Mouse (Mus musculus) myocyte (in vitro differentiated cells): ENCODE measurements around the gene Slc25a24. TPM values are rescaled to one million over a fixed set of nuclear protein-coding genes. Genes with fewer than 3 reads are reported as not detected.

Experiments
- H3K27me3 ChIP-seq: one replicate; pipeline ENCODE4 v1.6.1; 2011; ENCODE audit not compliant: control insufficient read depth, insufficient read depth, insufficient read length
- H3K36me3 ChIP-seq: one replicate; pipeline ENCODE4 v1.6.1; 2011; ENCODE audit not compliant: control insufficient read depth, insufficient read depth
- H3K4me2 ChIP-seq: one replicate; pipeline ENCODE4 v1.6.1; 2011; ENCODE audit warnings: low read depth, control low read depth
- H3K4me3 ChIP-seq: one replicate; pipeline ENCODE4 v1.5.1; 2011; ENCODE audit warnings: mild to moderate bottlenecking, control low read depth, moderate library complexity
- H3K79me2 ChIP-seq: one replicate; pipeline ENCODE4 v1.6.1; 2011; ENCODE audit not compliant: control insufficient read depth, insufficient read depth
- H3ac ChIP-seq: one replicate; pipeline ENCODE4 v1.6.1; 2011; ENCODE audit not compliant: control insufficient read depth, insufficient read length
- CEBPB ChIP-seq: IDR thresholded peaks from 2 replicates; pipeline ENCODE4 v1.6.1; 2011; ENCODE audit warnings: mild to moderate bottlenecking, moderate library complexity; ENCODE audit not compliant: poor library complexity, insufficient read depth, severe bottlenecking
- E2F4 ChIP-seq: IDR thresholded peaks from one replicate; pipeline ENCODE4 v1.6.1; 2011; ENCODE audit warnings: mild to moderate bottlenecking, control low read depth, moderate library complexity; ENCODE audit not compliant: insufficient read depth
- MAX ChIP-seq: IDR thresholded peaks from one replicate; pipeline ENCODE4 v1.6.1; 2011; ENCODE audit warnings: low read depth, mild to moderate bottlenecking, control low read depth
- MYOD1 ChIP-seq, 3 experiments: IDR thresholded peaks; one replicate each; pipeline ENCODE4 v1.6.1; 2011; ENCODE audit warnings: control low read depth in 2 of 3, low read depth in 2 of 3, mild to moderate bottlenecking in 2 of 3, moderate library complexity in 1 of 3; ENCODE audit not compliant: insufficient read length in 2 of 3, control insufficient read depth in 1 of 3
- MYOG ChIP-seq, 3 experiments: IDR thresholded peaks; one replicate each; pipeline ENCODE4 v1.6.1; 2011; ENCODE audit warnings: control low read depth in 2 of 3, low read depth in 2 of 3, mild to moderate bottlenecking in 2 of 3; ENCODE audit not compliant: insufficient read length in 2 of 3, control insufficient read depth in 1 of 3, insufficient read depth in 1 of 3
- POLR2A ChIP-seq: IDR thresholded peaks from one replicate; pipeline ENCODE4 v1.6.1; 2011; ENCODE audit warnings: low read depth, mild to moderate bottlenecking, control low read depth, moderate library complexity; ENCODE audit not compliant: insufficient read length
- POLR2AphosphoS2 ChIP-seq: IDR thresholded peaks from one replicate; pipeline ENCODE4 v1.6.1; 2011; ENCODE audit warnings: low read depth, control low read depth; ENCODE audit not compliant: insufficient read length
- REST ChIP-seq: IDR thresholded peaks from one replicate; pipeline ENCODE4 v1.6.1; 2011; ENCODE audit warnings: mild to moderate bottlenecking, control low read depth, moderate library complexity; ENCODE audit not compliant: insufficient read depth, insufficient read length
- SRF ChIP-seq: IDR thresholded peaks from one replicate; pipeline ENCODE4 v1.6.1; 2011; ENCODE audit warnings: low read depth; ENCODE audit not compliant: control insufficient read depth, insufficient read length
- TCF12 ChIP-seq: IDR thresholded peaks from one replicate; pipeline ENCODE4 v1.6.1; 2011; ENCODE audit warnings: mild to moderate bottlenecking, control low read depth; ENCODE audit not compliant: poor library complexity, insufficient read depth, severe bottlenecking
- TCF3 ChIP-seq: IDR thresholded peaks from one replicate; pipeline ENCODE4 v1.6.1; 2011; ENCODE audit warnings: low read depth, control low read depth; ENCODE audit not compliant: insufficient read length
- USF1 ChIP-seq: IDR thresholded peaks from one replicate; pipeline ENCODE4 v1.6.1; 2011; ENCODE audit warnings: low read depth, mild to moderate bottlenecking, control low read depth, moderate library complexity
- polyA plus RNA-seq: library from polyadenylated mRNA; unstranded; fragments of >200 nt; fragmentation: generic; extraction: Trizol; gene quantifications from one replicate; pipeline ENCODE4 v1.2.1, GENCODE M21; 2012; ENCODE audit warnings: missing spikeins

The Slc25a24 gene
- polyA plus RNA-seq, 1 experiment: 13.9 TPM

- H3K4me2 ChIP-seq: no peak overlapping the region
- no peak overlapping the region for H3K4me3 ChIP-seq
- no peaks in the 10 kb centered on the region for H3K36me3 ChIP-seq
- no peak overlapping the region for H3ac ChIP-seq
- no peaks in the 10 kb centered on the region for H3K27me3 ChIP-seq
- no peak for TF ChIP-seq TCF3
- no peak for TF ChIP-seq MYOG (IDR thresholded peaks at IDR 0.05; ENCODE audit: control insufficient read depth in 1 of 3, insufficient read depth in 1 of 3, insufficient read length in 2 of 3, low read depth in 2 of 3)
- TF ChIP-seq POLR2A: no peak
- TF ChIP-seq MYOD1 (IDR thresholded peaks at IDR 0.05; ENCODE audit: control insufficient read depth in 1 of 3, insufficient read length in 2 of 3, low read depth in 2 of 3): no peak
- no peak for TF ChIP-seq POLR2AphosphoS2
- TF ChIP-seq E2F4: no peak
- no peak for TF ChIP-seq CEBPB
- TF ChIP-seq REST: no peak
- no peak for TF ChIP-seq SRF
- TF ChIP-seq MAX: no peak
- TF ChIP-seq USF1: no peak
- no peak for TF ChIP-seq TCF12
- no peaks in the 10 kb centered on the region for H3K79me2 ChIP-seq
These were observed 89.4 kb downstream of the Slc25a24 start for GRCm38 (mm10) chr3:109212322-109212721.

DNA sequence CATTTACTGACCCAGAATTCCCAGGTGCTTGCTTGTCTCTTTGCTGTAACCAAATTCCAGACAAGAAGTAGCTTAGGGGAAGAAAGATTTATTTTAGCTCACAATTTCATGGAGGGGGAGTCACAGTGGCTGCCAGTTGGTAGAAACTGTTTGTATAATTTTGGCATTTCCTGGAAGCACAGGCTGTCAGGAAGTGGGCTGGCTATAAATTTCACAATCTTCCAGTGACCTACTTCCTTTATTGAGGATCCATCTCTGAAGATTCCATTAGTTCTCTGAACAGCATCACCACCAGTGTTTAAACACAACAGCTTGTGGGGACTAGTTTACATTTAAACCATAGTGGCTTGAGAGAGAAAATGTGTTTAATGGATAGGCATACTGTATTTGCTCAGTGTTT is 93.4 kb downstream of the Slc25a24 start:
- TF ChIP-seq MYOD1 (IDR thresholded peaks at IDR 0.05; ENCODE audit: control insufficient read depth in 1 of 3, insufficient read length in 2 of 3, low read depth in 2 of 3) (no peak), POLR2AphosphoS2 (no peak), POLR2A (no peak), USF1 (no peak), TCF12 (no peak), MYOG (IDR thresholded peaks at IDR 0.05; ENCODE audit: control insufficient read depth in 1 of 3, insufficient read depth in 1 of 3, insufficient read length in 2 of 3, low read depth in 2 of 3) (no peak), SRF (no peak), MAX (no peak), CEBPB (no peak), TCF3 (no peak), E2F4 (no peak), REST (no peak)
- Histone ChIP-seq H3K36me3 (no peaks in the 10 kb centered on the region), H3K79me2 (no peaks in the 10 kb centered on the region), H3ac (no peak overlapping the region), H3K4me2 (no peak overlapping the region), H3K4me3 (no peak overlapping the region), H3K27me3 (no peaks in the 10 kb centered on the region)

Other genes with a start within 250 kb of the Slc25a24 start
- gene Fndc7, start 233.1 kb upstream of the Slc25a24 start, polyA plus RNA-seq: 0.26 TPM
- 19.0 TPM for gene Prpf38b, start 211.4 kb upstream of the Slc25a24 start, polyA plus RNA-seq
- not detected for gene Henmt1, start 183.3 kb upstream of the Slc25a24 start, polyA plus RNA-seq
- not detected for gene Gm9857, start 182.7 kb upstream of the Slc25a24 start, polyA plus RNA-seq
- 3.7 TPM for gene Fam102b, start 95.5 kb upstream of the Slc25a24 start, polyA plus RNA-seq
- gene Slc25a54, start 42.7 kb upstream of the Slc25a24 start, polyA plus RNA-seq: 0.02 TPM
- gene Vav3, start 217.5 kb downstream of the Slc25a24 start, polyA plus RNA-seq: 0.95 TPM